Mouse (Mus musculus): Measurements from ENCODE around the gene Stxbp6. TPM values are rescaled to one million over a fixed set of nuclear protein-coding genes. Genes with fewer than 3 reads are reported as not detected.

The Stxbp6 gene
- total and polyA plus RNA-seq, 2 experiments from 2014 or later, result 28.9 to 31.8 TPM

- 60% methylated on average over 11 of the region's 11 CpGs for WGBS
- no peak overlapping the region for H3K4me2 ChIP-seq (ENCODE audit: low read depth, low read length, poor library complexity, severe bottlenecking)
- 0 out of 2 replicates have a peak, but pooled peaks have one; percentile 53 for ATAC-seq (ENCODE audit: low FRiP score)
- no peak overlapping the region for H3K4me3 ChIP-seq (ENCODE audit: low read depth, low read length)
- H3K9ac ChIP-seq (replicated peaks; ENCODE audit: low read length, poor library complexity, severe bottlenecking), result no peak overlapping the region
- TF ChIP-seq CTCF (IDR thresholded peaks at IDR 0.05), result no peak
- H3K36me3 ChIP-seq (ENCODE audit: insufficient read depth, low read length), result no peaks in the 10 kb centered on the region
- no peak overlapping the region for H3K27ac ChIP-seq (ENCODE audit: low read depth, low read length)
- DNase-seq (ENCODE audit: low spot score), result peak; percentile 65
- no peaks in the 10 kb centered on the region for H3K9me3 ChIP-seq (ENCODE audit: low read length)
- no peaks in the 10 kb centered on the region for H3K27me3 ChIP-seq (ENCODE audit: insufficient read depth, low read length)
- no peaks in the 10 kb centered on the region for H3K4me1 ChIP-seq (ENCODE audit: insufficient read depth, low read length)
These were observed 62.9 kb downstream of the Stxbp6 start for GRCm38 (mm10) chr12:45011436-45012089.

- no peak for DNase-seq (ENCODE audit: low spot score)
- H3K4me1 ChIP-seq (ENCODE audit: insufficient read depth, low read length), result no peaks in the 10 kb centered on the region
- no peaks in the 10 kb centered on the region for H3K27me3 ChIP-seq (ENCODE audit: insufficient read depth, low read length)
- no peak overlapping the region for H3K4me2 ChIP-seq (ENCODE audit: low read depth, low read length, poor library complexity, severe bottlenecking)
- H3K4me3 ChIP-seq (ENCODE audit: low read depth, low read length), result no peak overlapping the region
- TF ChIP-seq CTCF (IDR thresholded peaks at IDR 0.05), result no peak
- no peak for ATAC-seq (ENCODE audit: low FRiP score)
- no peak overlapping the region for H3K27ac ChIP-seq (ENCODE audit: low read depth, low read length)
- H3K9ac ChIP-seq (replicated peaks; ENCODE audit: low read length, poor library complexity, severe bottlenecking), result no peak overlapping the region
- H3K9me3 ChIP-seq (ENCODE audit: low read length), result no peaks in the 10 kb centered on the region
- H3K36me3 ChIP-seq (ENCODE audit: insufficient read depth, low read length), result no peaks in the 10 kb centered on the region
These were observed 63.5 kb downstream of the Stxbp6 start for GRCm38 (mm10) chr12:45011006-45011405.

GRCm38 (mm10) chr12:45009984-45010611 is 64.4 kb downstream of the Stxbp6 start:
- H3K27me3 ChIP-seq (ENCODE audit: insufficient read depth, low read length), result no peaks in the 10 kb centered on the region
- 96% methylated on average over 2 of the region's 2 CpGs for WGBS
- 0 out of 2 replicates have a peak, but pooled peaks have one; percentile 2 for TF ChIP-seq CTCF (IDR thresholded peaks at IDR 0.05)
- no peak overlapping the region for H3K4me2 ChIP-seq (ENCODE audit: low read depth, low read length, poor library complexity, severe bottlenecking)
- H3K27ac ChIP-seq (ENCODE audit: low read depth, low read length), result no peak overlapping the region
- no peaks in the 10 kb centered on the region for H3K4me1 ChIP-seq (ENCODE audit: insufficient read depth, low read length)
- ATAC-seq (ENCODE audit: low FRiP score) (no peak), DNase-seq (ENCODE audit: low spot score) (no peak)
- H3K9me3 ChIP-seq (ENCODE audit: low read length), result no peaks in the 10 kb centered on the region
- H3K4me3 ChIP-seq (ENCODE audit: low read depth, low read length), result no peak overlapping the region
- H3K36me3 ChIP-seq (ENCODE audit: insufficient read depth, low read length), result no peaks in the 10 kb centered on the region
- H3K9ac ChIP-seq (replicated peaks; ENCODE audit: low read length, poor library complexity, severe bottlenecking), result no peak overlapping the region

- WGBS, result 78% methylated on average over 2 of the region's 2 CpGs
These were observed 67.9 kb downstream of the Stxbp6 start for GRCm38 (mm10) chr12:45006569-45006968.

GRCm38 (mm10) chr12:45006049-45006448 is 68.5 kb downstream of the Stxbp6 start:
- Histone ChIP-seq H3K4me1 (ENCODE audit: insufficient read depth, low read length) (no peaks in the 10 kb centered on the region), H3K27me3 (ENCODE audit: insufficient read depth, low read length) (no peaks in the 10 kb centered on the region), H3K9ac (replicated peaks; ENCODE audit: low read length, poor library complexity, severe bottlenecking) (no peak overlapping the region), H3K36me3 (ENCODE audit: insufficient read depth, low read length) (no peaks in the 10 kb centered on the region), H3K27ac (ENCODE audit: low read depth, low read length) (no peak overlapping the region), H3K4me3 (ENCODE audit: low read depth, low read length) (no peak overlapping the region), H3K4me2 (ENCODE audit: low read depth, low read length, poor library complexity, severe bottlenecking) (no peak overlapping the region), H3K9me3 (ENCODE audit: low read length) (no peaks in the 10 kb centered on the region)
- no peak for ATAC-seq (ENCODE audit: low FRiP score)
- WGBS, result 86% methylated on average over 4 of the region's 4 CpGs
- DNase-seq (ENCODE audit: low spot score), result no peak
- no peak for TF ChIP-seq CTCF (IDR thresholded peaks at IDR 0.05)

More at GRCm38 (mm10) chr12:45006569-45006968, 67.9 kb downstream of the Stxbp6 start:
- Histone ChIP-seq H3K4me1 (ENCODE audit: insufficient read depth, low read length) (no peaks in the 10 kb centered on the region), H3K27me3 (ENCODE audit: insufficient read depth, low read length) (no peaks in the 10 kb centered on the region), H3K9ac (replicated peaks; ENCODE audit: low read length, poor library complexity, severe bottlenecking) (no peak overlapping the region), H3K4me2 (ENCODE audit: low read depth, low read length, poor library complexity, severe bottlenecking) (no peak overlapping the region), H3K27ac (ENCODE audit: low read depth, low read length) (no peak overlapping the region), H3K36me3 (ENCODE audit: insufficient read depth, low read length) (no peaks in the 10 kb centered on the region), H3K9me3 (ENCODE audit: low read length) (no peaks in the 10 kb centered on the region), H3K4me3 (ENCODE audit: low read depth, low read length) (no peak overlapping the region)
- no peak for TF ChIP-seq CTCF (IDR thresholded peaks at IDR 0.05)
- no peak for DNase-seq (ENCODE audit: low spot score)
- no peak for ATAC-seq (ENCODE audit: low FRiP score)

GRCm38 (mm10) chr12:45001996-45002395 is 72.5 kb downstream of the Stxbp6 start:
- no peaks in the 10 kb centered on the region for H3K27me3 ChIP-seq (ENCODE audit: insufficient read depth, low read length)
- no peaks in the 10 kb centered on the region for H3K36me3 ChIP-seq (ENCODE audit: insufficient read depth, low read length)
- no peaks in the 10 kb centered on the region for H3K4me1 ChIP-seq (ENCODE audit: insufficient read depth, low read length)
- no peak for ATAC-seq (ENCODE audit: low FRiP score)
- no peak overlapping the region for H3K4me3 ChIP-seq (ENCODE audit: low read depth, low read length)
- no peak overlapping the region for H3K4me2 ChIP-seq (ENCODE audit: low read depth, low read length, poor library complexity, severe bottlenecking)
- WGBS, result 88% methylated on average over 1 of the region's 1 CpGs
- no peak for DNase-seq (ENCODE audit: low spot score)
- no peak overlapping the region for H3K27ac ChIP-seq (ENCODE audit: low read depth, low read length)
- H3K9me3 ChIP-seq (ENCODE audit: low read length), result no peaks in the 10 kb centered on the region
- H3K9ac ChIP-seq (replicated peaks; ENCODE audit: low read length, poor library complexity, severe bottlenecking), result no peak overlapping the region
- TF ChIP-seq CTCF (IDR thresholded peaks at IDR 0.05), result no peak

Measured in midbrain, postnatal 0 days (tissue).